Mouse (Mus musculus) left cerebral cortex, postnatal 10 days (tissue): Measurements from ENCODE around the gene Cd109. TPM values are rescaled to one million over a fixed set of nuclear protein-coding genes. Genes with fewer than 3 reads are reported as not detected.

Experiments
- total RNA-seq, 2 experiments: library from RNA; stranded (reverse); gene quantifications; 2 replicates each; pipeline ENCODE4 v1.2.3; 2021

Gene Cd109
- total RNA-seq, 2 experiments from 2014 or later, result 1.4 to 1.7 TPM

Other genes starting within 250 kb of the Cd109 start
- 1 to 10 TPM in 1 of 2 experiments, under 1 TPM in 1; 0.60 to 1.3 TPM for gene Dppa5a, start 247.4 kb upstream of the Cd109 start, total RNA-seq
- gene Ooep, start 236.8 kb upstream of the Cd109 start, total RNA-seq, result under 1 TPM; 0.30 to 0.32 TPM
- gene Ddx43, start 219.8 kb upstream of the Cd109 start, total RNA-seq, result not detected
- under 1 TPM; 0.66 to 0.83 TPM for gene Cgas, start 172.3 kb upstream of the Cd109 start, total RNA-seq
- 10 to 100 TPM; 21.1 to 21.2 TPM for gene Mto1, start 167.3 kb upstream of the Cd109 start, total RNA-seq
- gene Gm17324, start 166.8 kb upstream of the Cd109 start, total RNA-seq, result 1 to 10 TPM in 1 of 2 experiments, under 1 TPM in 1; 0.88 to 1.8 TPM
- 1,000 to 10,000 TPM; 3,801 to 3,978 TPM for gene Eef1a1, start 126.4 kb upstream of the Cd109 start, total RNA-seq
- gene Slc17a5, start 27.5 kb upstream of the Cd109 start, total RNA-seq, result 10 to 100 TPM; 14.5 to 17.3 TPM